Mouse (Mus musculus): ENCODE measurements around the gene Ranbp9. TPM values are rescaled to one million over a fixed set of nuclear protein-coding genes. Genes with fewer than 3 reads are reported as not detected.

The Ranbp9 gene
- total and polyA plus RNA-seq, 3 experiments, result 17.1 to 25.9 TPM; not detected in 1

GRCm38 (mm10) chr13:43519251-43519650, 38.2 kb upstream of the Ranbp9 start:
- no peaks in the 10 kb centered on the region for H3K79me2 ChIP-seq (ENCODE audit: control insufficient read depth, insufficient read depth, low read length, poor library complexity)
- no peak overlapping the region for H3K9ac ChIP-seq (ENCODE audit: control insufficient read depth, low read depth, low read length, poor library complexity, severe bottlenecking)
- H3K9me3 ChIP-seq (replicated peaks; ENCODE audit: insufficient read depth, low read length), result no peaks in the 10 kb centered on the region
- no peak overlapping the region for H3K27ac ChIP-seq (ENCODE audit: control insufficient read depth, low read depth, low read length)
- no peaks in the 10 kb centered on the region for H3K36me3 ChIP-seq (ENCODE audit: control insufficient read depth in 1 of 2, insufficient read depth in 2 of 2, low read length in 2 of 2)
- no peak overlapping the region for H3K4me3 ChIP-seq (ENCODE audit: control insufficient read depth in 1 of 2, insufficient read depth in 1 of 2, low read depth in 2 of 2, low read length in 2 of 2)
- no peak for DNase-seq (ENCODE audit: low read depth, low spot score)
- TF ChIP-seq ZC3H11A (IDR thresholded peaks at IDR 0.05; ENCODE audit: low read depth, low read length), result no peak
- no peak for TF ChIP-seq USF1 (IDR thresholded peaks at IDR 0.05; ENCODE audit: low read depth, low read length)
- TF ChIP-seq ELF1 (IDR thresholded peaks at IDR 0.05; ENCODE audit: low read depth, low read length), result no peak
- TF ChIP-seq SIN3A (IDR thresholded peaks at IDR 0.05; ENCODE audit: low read length), result no peak
- TF ChIP-seq NELFE (IDR thresholded peaks at IDR 0.05; ENCODE audit: low read depth, low read length), result no peak
- no peak for TF ChIP-seq TBP (IDR thresholded peaks at IDR 0.05; ENCODE audit: low read depth, low read length)
- TF ChIP-seq ZMIZ1 (IDR thresholded peaks at IDR 0.05; ENCODE audit: low read depth, low read length), result no peak
- no peak for TF ChIP-seq USF2 (IDR thresholded peaks at IDR 0.05; ENCODE audit: borderline replicate concordance in 1 of 2, insufficient read depth in 1 of 2, low read depth in 1 of 2, low read length in 2 of 2)
- no peak for TF ChIP-seq NRF1 (IDR thresholded peaks at IDR 0.05; ENCODE audit: insufficient read depth, low read depth, low read length, poor library complexity, severe bottlenecking)
- TF ChIP-seq BHLHE40 (IDR thresholded peaks at IDR 0.05; ENCODE audit: borderline replicate concordance, low read depth, low read length), result no peak
- no peak for TF ChIP-seq ETS1 (IDR thresholded peaks at IDR 0.05; ENCODE audit: low read depth, low read length)
- no peak for TF ChIP-seq MYC (IDR thresholded peaks at IDR 0.05; ENCODE audit: low read depth, low read length)
- no peak for TF ChIP-seq CHD1 (IDR thresholded peaks at IDR 0.05; ENCODE audit: low read depth, low read length)
- TF ChIP-seq EP300 (IDR thresholded peaks at IDR 0.05; ENCODE audit: low read depth in 1 of 2, low read length in 2 of 2), result no peak
- TF ChIP-seq MAX (IDR thresholded peaks at IDR 0.05; ENCODE audit: low read length), result no peak
- no peak for TF ChIP-seq TAL1 (IDR thresholded peaks at IDR 0.05; ENCODE audit: low read length)
- TF ChIP-seq POLR2A (IDR thresholded peaks at IDR 0.05; ENCODE audit: control insufficient read depth in 1 of 2, insufficient read depth in 1 of 2, low read depth in 1 of 2, low read length in 2 of 2, poor library complexity in 1 of 2), result no peak
- no peak for TF ChIP-seq UBTF (IDR thresholded peaks at IDR 0.05; ENCODE audit: borderline replicate concordance, insufficient read depth, low read depth, low read length)
- no peak for TF ChIP-seq MXI1 (IDR thresholded peaks at IDR 0.05; ENCODE audit: low read depth, low read length)
- TF ChIP-seq RCOR1 (IDR thresholded peaks at IDR 0.05; ENCODE audit: low read depth, low read length), result no peak
- 0 out of 4 replicates have a peak, but pooled peaks cover 0 to 3% of the 10 kb centered on the region in 2 experiments for H3K4me1 ChIP-seq (ENCODE audit: control insufficient read depth in 1 of 2, insufficient read depth in 2 of 2, low read length in 2 of 2)
- 0 out of 4 replicates have a peak, but pooled peaks cover 0 to 1% of the 10 kb centered on the region in 2 experiments for H3K27me3 ChIP-seq (ENCODE audit: control insufficient read depth in 1 of 2, insufficient read depth in 2 of 2, low read length in 2 of 2)

- Histone ChIP-seq H3K9me3 (replicated peaks; ENCODE audit: insufficient read depth, low read length) (no peaks in the 10 kb centered on the region), H3K79me2 (ENCODE audit: control insufficient read depth, insufficient read depth, low read length, poor library complexity) (no peaks in the 10 kb centered on the region), H3K27ac (ENCODE audit: control insufficient read depth, low read depth, low read length) (no peak overlapping the region), H3K27me3 (ENCODE audit: control insufficient read depth in 1 of 2, insufficient read depth in 2 of 2, low read length in 2 of 2) (0 out of 4 replicates have a peak, but pooled peaks cover 0 to 1% of the 10 kb centered on the region in 2 experiments), H3K4me1 (ENCODE audit: control insufficient read depth in 1 of 2, insufficient read depth in 2 of 2, low read length in 2 of 2) (0 out of 4 replicates have a peak, but pooled peaks cover 0 to 3% of the 10 kb centered on the region in 2 experiments), H3K9ac (ENCODE audit: control insufficient read depth, low read depth, low read length, poor library complexity, severe bottlenecking) (no peak overlapping the region), H3K4me3 (ENCODE audit: control insufficient read depth in 1 of 2, insufficient read depth in 1 of 2, low read depth in 2 of 2, low read length in 2 of 2) (no peak overlapping the region), H3K36me3 (ENCODE audit: control insufficient read depth in 1 of 2, insufficient read depth in 2 of 2, low read length in 2 of 2) (no peaks in the 10 kb centered on the region)
- TF ChIP-seq MAX (IDR thresholded peaks at IDR 0.05; ENCODE audit: low read length) (no peak), MAZ (IDR thresholded peaks at IDR 0.05; ENCODE audit: low read depth, low read length) (no peak), ZKSCAN1 (IDR thresholded peaks at IDR 0.05; ENCODE audit: low read depth, low read length) (no peak), BHLHE40 (IDR thresholded peaks at IDR 0.05; ENCODE audit: borderline replicate concordance, low read depth, low read length) (no peak), ZMIZ1 (IDR thresholded peaks at IDR 0.05; ENCODE audit: low read depth, low read length) (no peak), EP300 (IDR thresholded peaks at IDR 0.05; ENCODE audit: low read depth in 1 of 2, low read length in 2 of 2) (no peak), POLR2A (IDR thresholded peaks at IDR 0.05; ENCODE audit: control insufficient read depth in 1 of 2, insufficient read depth in 1 of 2, low read depth in 1 of 2, low read length in 2 of 2, poor library complexity in 1 of 2) (no peak), TAL1 (IDR thresholded peaks at IDR 0.05; ENCODE audit: low read length) (no peak), CHD1 (IDR thresholded peaks at IDR 0.05; ENCODE audit: low read depth, low read length) (no peak), ZNF384 (IDR thresholded peaks at IDR 0.05; ENCODE audit: low read depth, low read length) (no peak)
- DNase-seq (ENCODE audit: low read depth, low spot score), result no peak
Measured at GRCm38 (mm10) chr13:43517371-43517770, 36.3 kb upstream of the Ranbp9 start.
